Mouse (Mus musculus): Measurements from ENCODE around the gene Ap3s2. TPM values are rescaled to one million over a fixed set of nuclear protein-coding genes. Genes with fewer than 3 reads are reported as not detected.
A peak's percentile ranks its signal among the peaks of the same experiment; 100 is the strongest.

Ap3s2 gene
- polyA plus RNA-seq, 1 experiment from 2014 or later = 63.4 TPM

- H3K9me3 ChIP-seq = no peaks in the 10 kb centered on the region
- H3K27me3 ChIP-seq = no peaks in the 10 kb centered on the region
- no peak within 1 kb of the TSS for H3K9ac ChIP-seq
- ATAC-seq (ENCODE audit: low read depth) = no peak
- 84% methylated on average over 9 of the region's 9 CpGs for WGBS
- no peak within 1 kb of the TSS for H3K4me2 ChIP-seq
- H3K4me3 ChIP-seq = no peak within 1 kb of the TSS
- H3K27ac ChIP-seq (replicated peaks) = no peak within 1 kb of the TSS
- H3K36me3 ChIP-seq = no peaks in the 10 kb centered on the region
- no peaks in the 10 kb centered on the region for H3K4me1 ChIP-seq (replicated peaks)
Measured at GRCm38 (mm10) chr7:79860811-79861210, 59.6 kb downstream of the Ap3s2 start, which contains the start of gene Anpep. Anpep (minus strand) TSS chr7:79861059.

- Histone ChIP-seq H3K4me2 (no peak overlapping the region), H3K27ac (replicated peaks) (no peak overlapping the region), H3K9me3 (no peaks in the 10 kb centered on the region), H3K4me1 (replicated peaks) (no peaks in the 10 kb centered on the region), H3K27me3 (no peaks in the 10 kb centered on the region), H3K4me3 (no peak overlapping the region), H3K9ac (no peak overlapping the region), H3K36me3 (no peaks in the 10 kb centered on the region)
- no peak for ATAC-seq (ENCODE audit: low read depth)
- 63% methylated on average over 9 of the region's 9 CpGs for WGBS
Measured at GRCm38 (mm10) chr7:79858956-79859630, 61.4 kb downstream of the Ap3s2 start.

GRCm38 (mm10) chr7:79858202-79858934 is 62.1 kb downstream of the Ap3s2 start:
- Histone ChIP-seq H3K36me3 (no peaks in the 10 kb centered on the region), H3K4me3 (no peak overlapping the region), H3K4me2 (no peak overlapping the region), H3K9me3 (no peaks in the 10 kb centered on the region), H3K27ac (replicated peaks) (no peak overlapping the region), H3K27me3 (no peaks in the 10 kb centered on the region), H3K9ac (no peak overlapping the region), H3K4me1 (replicated peaks) (no peaks in the 10 kb centered on the region)
- WGBS = 74% methylated on average over 11 of the region's 11 CpGs
- no peak for ATAC-seq (ENCODE audit: low read depth)

- no peak for ATAC-seq (ENCODE audit: low read depth)
- Histone ChIP-seq H3K9me3 (no peaks in the 10 kb centered on the region), H3K36me3 (no peaks in the 10 kb centered on the region), H3K4me2 (no peak overlapping the region), H3K4me3 (no peak overlapping the region), H3K4me1 (replicated peaks) (no peaks in the 10 kb centered on the region), H3K27ac (replicated peaks) (no peak overlapping the region), H3K27me3 (no peaks in the 10 kb centered on the region), H3K9ac (no peak overlapping the region)
- 88% methylated on average over 4 of the region's 4 CpGs for WGBS
Measured at GRCm38 (mm10) chr7:79856305-79856704, 64.1 kb downstream of the Ap3s2 start.

GRCm38 (mm10) chr7:79847456-79848451 is 72.7 kb downstream of the Ap3s2 start:
- Histone ChIP-seq H3K4me1 (replicated peaks) (peaks cover 11% of the 10 kb centered on the region), H3K36me3 (no peaks in the 10 kb centered on the region), H3K27me3 (peaks cover 35% of the 10 kb centered on the region), H3K4me2 (peak overlapping the region; percentile 55), H3K4me3 (peak overlapping the region; percentile 33), H3K9me3 (no peaks in the 10 kb centered on the region), H3K9ac (peak overlapping the region; percentile 52; the same call in 1 of the 2 replicates), H3K27ac (replicated peaks) (no peak overlapping the region)
- no peak for ATAC-seq (ENCODE audit: low read depth)
- 9% methylated on average over 52 of the region's 53 CpGs for WGBS

- peaks cover 35% of the 10 kb centered on the region for H3K27me3 ChIP-seq
- no peak overlapping the region for H3K4me3 ChIP-seq
- no peak overlapping the region for H3K27ac ChIP-seq (replicated peaks)
- no peak for ATAC-seq (ENCODE audit: low read depth)
- WGBS = 68% methylated on average over 2 of the region's 2 CpGs
- no peaks in the 10 kb centered on the region for H3K36me3 ChIP-seq
- no peak overlapping the region for H3K4me2 ChIP-seq
- no peak overlapping the region for H3K9ac ChIP-seq
- H3K4me1 ChIP-seq (replicated peaks) = peaks cover 11% of the 10 kb centered on the region
- no peaks in the 10 kb centered on the region for H3K9me3 ChIP-seq
Measured at GRCm38 (mm10) chr7:79846342-79846741, 74.1 kb downstream of the Ap3s2 start.

- H3K4me1 ChIP-seq (replicated peaks) = peaks cover 11% of the 10 kb centered on the region
- H3K9ac ChIP-seq = no peak overlapping the region
- peaks cover 30% of the 10 kb centered on the region for H3K27me3 ChIP-seq
- no peaks in the 10 kb centered on the region for H3K9me3 ChIP-seq
- 82% methylated on average over 8 of the region's 8 CpGs for WGBS
- no peak overlapping the region for H3K4me2 ChIP-seq
- no peaks in the 10 kb centered on the region for H3K36me3 ChIP-seq
- H3K4me3 ChIP-seq = no peak overlapping the region
- no peak overlapping the region for H3K27ac ChIP-seq (replicated peaks)
- no peak for ATAC-seq (ENCODE audit: low read depth)
Measured at GRCm38 (mm10) chr7:79844090-79844802, 76.2 kb downstream of the Ap3s2 start.

GRCm38 (mm10) chr7:79842163-79842562 is 78.3 kb downstream of the Ap3s2 start:
- no peak overlapping the region for H3K9ac ChIP-seq
- H3K27ac ChIP-seq (replicated peaks) = no peak overlapping the region
- ATAC-seq (ENCODE audit: low read depth) = no peak
- H3K36me3 ChIP-seq = no peaks in the 10 kb centered on the region
- H3K9me3 ChIP-seq = no peaks in the 10 kb centered on the region
- no peak overlapping the region for H3K4me2 ChIP-seq
- peaks cover 12% of the 10 kb centered on the region for H3K27me3 ChIP-seq
- 59% methylated on average over 7 of the region's 7 CpGs for WGBS
- H3K4me1 ChIP-seq (replicated peaks) = 0 out of 2 replicates have a peak, but pooled peaks cover under 1% of the 10 kb centered on the region
- H3K4me3 ChIP-seq = no peak overlapping the region

- H3K36me3 ChIP-seq = no peaks in the 10 kb centered on the region
- H3K27ac ChIP-seq (replicated peaks) = no peak overlapping the region
- no peak overlapping the region for H3K9ac ChIP-seq
- 79% methylated on average over 2 of the region's 2 CpGs for WGBS
- no peaks in the 10 kb centered on the region for H3K4me1 ChIP-seq (replicated peaks)
- no peaks in the 10 kb centered on the region for H3K9me3 ChIP-seq
- no peak for ATAC-seq (ENCODE audit: low read depth)
- H3K4me3 ChIP-seq = no peak overlapping the region
- H3K27me3 ChIP-seq = no peaks in the 10 kb centered on the region
- no peak overlapping the region for H3K4me2 ChIP-seq
Measured at GRCm38 (mm10) chr7:79837247-79837646, 83.2 kb downstream of the Ap3s2 start.

GRCm38 (mm10) chr7:79835196-79835595 is 85.3 kb downstream of the Ap3s2 start:
- Histone ChIP-seq H3K4me2 (no peak overlapping the region), H3K27ac (replicated peaks) (no peak overlapping the region), H3K9me3 (no peaks in the 10 kb centered on the region), H3K36me3 (no peaks in the 10 kb centered on the region), H3K4me1 (replicated peaks) (no peaks in the 10 kb centered on the region), H3K4me3 (no peak overlapping the region), H3K9ac (no peak overlapping the region), H3K27me3 (no peaks in the 10 kb centered on the region)
- 90% methylated on average over 6 of the region's 6 CpGs for WGBS
- no peak for ATAC-seq (ENCODE audit: low read depth)

GRCm38 (mm10) chr7:79832980-79833379 is 87.5 kb downstream of the Ap3s2 start:
- no peak overlapping the region for H3K4me3 ChIP-seq
- ATAC-seq (ENCODE audit: low read depth) = no peak
- no peak overlapping the region for H3K27ac ChIP-seq (replicated peaks)
- no peak overlapping the region for H3K4me2 ChIP-seq
- H3K9me3 ChIP-seq = no peaks in the 10 kb centered on the region
- no peak overlapping the region for H3K9ac ChIP-seq
- H3K36me3 ChIP-seq = no peaks in the 10 kb centered on the region
- H3K27me3 ChIP-seq = no peaks in the 10 kb centered on the region
- H3K4me1 ChIP-seq (replicated peaks) = no peaks in the 10 kb centered on the region
